Mouse (Mus musculus) R1 (cell line): Measurements from ENCODE around the gene Nploc4.
"Not testable (repeated sequence)": the region's sequence is repeated elsewhere in the genome, so short reads cannot be mapped to it uniquely, and the experiment has no call there.

Source experiments
- DNase-seq: peaks from one replicate; pipeline ENCODE4 v3.0.0-alpha.2; 2018; ENCODE audit warnings: low read depth, low spot score

The Nploc4 gene

DNA sequence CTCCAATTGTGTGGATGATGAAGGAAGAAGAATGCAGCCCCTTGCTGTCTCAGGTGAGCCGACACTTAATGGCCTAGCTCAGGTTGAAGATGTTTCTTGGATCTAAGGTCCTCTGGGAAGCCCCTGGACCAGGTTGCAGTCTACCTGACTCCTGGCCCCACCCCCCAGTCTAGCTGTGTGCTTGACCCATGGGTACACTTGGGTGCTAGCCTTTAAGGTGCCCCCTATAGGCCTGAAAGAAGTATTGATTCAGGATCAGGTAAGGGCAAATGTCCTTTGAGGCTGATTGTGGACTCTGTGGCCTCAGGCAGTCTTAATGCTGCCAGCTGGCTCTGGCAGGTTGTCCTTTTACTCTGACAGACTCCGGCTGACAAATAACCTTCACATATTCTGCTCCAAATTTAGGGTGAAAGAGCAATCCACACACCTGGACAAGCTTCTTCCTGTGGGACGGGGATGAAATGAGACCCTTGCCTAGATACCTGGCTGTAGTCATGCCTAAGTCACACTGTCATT lies 5.3 kb upstream of the Nploc4 start:
- no peak for DNase-seq

DNA sequence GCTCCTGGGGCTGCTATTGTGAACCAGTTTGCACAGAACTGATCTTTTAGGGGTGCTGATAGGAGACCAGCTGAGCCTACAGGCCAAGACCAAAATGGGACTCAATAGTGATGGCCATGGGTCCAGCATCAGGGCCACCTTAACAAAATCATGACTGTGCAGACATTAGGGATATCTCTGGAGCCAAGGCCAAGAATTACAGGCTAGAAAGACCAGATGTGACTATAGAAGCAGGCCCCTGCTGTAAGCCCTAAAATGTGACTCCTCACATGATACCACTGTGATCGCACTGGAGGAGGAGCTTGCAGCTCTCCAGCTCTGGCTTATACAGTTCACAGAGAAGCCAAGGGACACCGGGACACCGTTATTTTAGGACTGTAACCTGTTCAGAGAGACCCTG lies 4.8 kb upstream of the Nploc4 start, which contains the start of gene Tspan10:
Tspan10 (plus strand) TSS at position 301 of the 400 bp plus-strand sequence.
- no peak for DNase-seq

DNA sequence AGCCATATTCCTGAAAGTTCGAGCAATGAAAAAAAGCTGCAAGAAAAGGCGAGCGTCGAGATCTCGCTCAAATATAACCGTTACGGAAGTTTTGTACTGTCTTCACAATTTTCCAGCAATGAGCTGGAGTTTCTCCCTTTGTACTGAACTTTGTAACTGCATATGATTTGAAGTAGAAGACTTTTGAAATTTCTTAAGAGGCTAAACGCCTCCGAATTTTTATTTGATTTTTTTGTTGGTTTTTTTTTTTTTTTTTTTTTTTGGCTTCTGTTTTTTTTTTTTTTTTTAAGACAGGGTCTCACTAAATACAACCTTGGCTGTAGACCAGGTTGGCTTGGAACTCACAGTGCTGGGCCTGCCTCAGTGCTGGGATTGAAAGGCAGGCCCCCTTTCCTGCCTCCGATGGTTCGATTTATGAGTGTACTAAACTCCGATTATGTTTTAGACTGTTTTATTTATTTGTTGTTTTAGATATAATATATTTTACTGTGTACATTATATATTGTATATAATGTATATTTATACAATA lies 413 bp upstream of the Nploc4 start:
- DNase-seq = no peak

- no peak for DNase-seq
These were observed 10.8 kb downstream of the Nploc4 start for GRCm38 (mm10) chr11:120426727-120427126.

GRCm38 (mm10) chr11:120423569-120424295 lies 13.8 kb downstream of the Nploc4 start:
- peak; percentile 89 for DNase-seq

DNA sequence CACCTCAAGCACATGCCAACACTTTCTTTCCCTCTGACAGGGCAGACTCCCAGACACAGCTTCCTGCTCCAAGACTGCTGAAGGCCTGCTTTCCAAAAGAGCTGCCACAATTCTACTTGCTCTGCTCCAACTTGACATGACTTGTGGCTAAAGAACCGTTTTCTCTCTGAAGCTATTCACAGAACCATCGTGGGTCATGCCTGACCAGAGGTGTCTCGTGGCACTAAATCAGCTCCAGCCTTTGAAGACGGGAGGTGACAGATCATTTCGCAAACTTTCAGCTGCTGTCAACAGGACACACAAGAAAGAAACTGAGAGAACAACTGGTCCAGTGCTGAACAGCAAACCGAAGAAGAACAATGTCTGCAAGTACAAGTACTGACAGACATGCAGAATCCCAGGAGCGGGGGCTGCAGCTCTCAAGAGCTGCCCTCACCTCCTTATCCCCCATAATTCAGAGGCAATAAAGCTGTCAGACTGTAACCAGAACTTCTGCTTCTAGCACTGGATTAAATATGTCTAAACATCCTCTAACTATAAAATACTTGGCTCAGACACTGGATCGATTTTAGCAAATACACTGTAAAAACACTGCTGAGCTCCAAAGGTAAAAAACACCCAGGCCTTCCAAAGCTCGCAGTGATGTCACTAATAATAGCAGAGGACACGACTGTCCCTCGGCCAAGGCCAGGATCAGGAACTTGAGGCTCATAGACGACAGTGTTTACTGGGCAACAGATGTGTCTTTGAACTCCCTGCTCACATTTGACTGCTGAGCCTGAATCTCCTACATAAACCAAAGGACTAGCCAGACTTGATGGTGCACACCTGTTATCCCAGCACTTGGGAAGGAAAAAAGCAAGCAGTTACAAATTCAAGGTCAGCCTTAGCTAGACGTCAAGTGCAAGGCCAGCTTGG lies 14.6 kb downstream of the Nploc4 start:
- DNase-seq = no peak

- no peak for DNase-seq
These were observed 18.9 kb downstream of the Nploc4 start for GRCm38 (mm10) chr11:120418592-120418991.

DNA sequence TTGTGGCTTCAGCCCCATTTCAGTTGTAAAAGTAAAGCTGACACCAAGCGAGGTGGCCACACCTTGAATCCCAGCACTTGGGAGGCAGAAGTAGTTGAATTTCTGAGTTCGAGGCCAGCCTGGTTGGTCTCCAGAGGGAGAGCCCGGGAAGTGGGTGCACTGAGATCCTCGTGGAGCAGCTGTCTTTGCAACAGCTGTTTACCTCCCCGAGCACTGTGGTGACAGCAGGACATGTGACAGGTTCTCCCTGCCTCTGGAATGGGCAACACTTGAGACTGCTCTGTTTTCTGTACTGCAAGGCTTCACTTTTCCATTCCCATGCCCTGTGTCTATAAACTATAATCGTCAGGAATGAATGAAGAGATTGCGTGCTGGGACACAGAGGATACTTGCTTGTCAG lies 19.7 kb downstream of the Nploc4 start:
- DNase-seq = no peak

DNA sequence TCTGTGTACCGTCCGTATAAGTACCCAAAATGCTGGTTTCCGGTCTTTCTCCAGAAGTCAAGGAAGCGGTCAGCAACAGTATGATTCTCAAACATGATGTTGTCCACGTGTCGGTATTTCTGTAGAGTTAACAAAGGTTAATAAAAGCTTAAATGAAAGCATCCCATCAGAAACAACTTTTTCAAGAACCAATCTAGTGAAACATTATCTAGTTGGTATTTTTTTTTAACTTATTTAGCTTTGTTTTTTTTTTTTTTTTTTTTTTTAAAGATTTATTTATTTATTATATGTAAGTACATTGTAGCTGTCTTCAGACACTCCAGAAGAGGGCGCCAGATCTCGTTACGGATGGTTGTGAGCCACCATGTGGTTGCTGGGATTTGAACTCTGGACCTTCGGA lies 23.9 kb downstream of the Nploc4 start:
- DNase-seq = not testable (repeated sequence)

DNA sequence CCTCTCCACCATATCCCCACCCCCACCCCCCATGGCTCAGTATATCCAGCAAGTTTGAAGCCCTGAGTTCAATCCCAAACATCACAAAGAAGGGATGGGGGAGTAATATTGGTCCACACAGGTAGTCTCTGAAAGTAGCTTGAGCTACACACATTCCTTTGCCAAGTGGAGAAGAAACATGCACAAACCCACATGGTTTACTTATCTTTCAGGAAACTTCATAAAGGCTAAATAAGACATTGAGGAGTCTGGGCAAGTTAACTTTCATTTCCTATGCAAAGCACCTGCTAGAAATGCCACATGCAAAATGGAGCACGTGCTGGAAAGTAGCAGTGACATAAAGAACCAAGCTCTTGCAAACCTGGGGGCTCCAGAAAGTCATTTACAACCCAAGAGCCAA lies 31.1 kb downstream of the Nploc4 start:
- no peak for DNase-seq

DNA sequence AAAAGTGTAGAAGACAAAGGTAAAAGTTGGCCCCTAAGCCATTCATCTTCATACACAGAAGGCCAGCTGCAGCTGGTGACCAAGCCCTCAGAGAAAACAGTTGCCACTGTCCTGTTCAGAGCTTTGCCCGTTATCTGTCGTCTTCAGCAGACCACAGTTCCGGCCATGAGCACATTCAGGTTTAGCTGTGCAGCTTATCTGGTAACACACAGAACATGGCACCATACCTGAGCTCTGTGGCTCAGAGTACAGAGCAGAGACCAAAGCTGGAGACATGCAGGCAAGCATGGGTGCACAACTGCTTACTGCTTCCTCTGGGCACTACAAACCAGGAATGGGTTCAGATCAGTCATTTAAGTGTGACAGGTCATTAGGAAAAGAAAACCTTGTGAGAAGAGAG lies 31.6 kb downstream of the Nploc4 start:
- DNase-seq = no peak

- DNase-seq = no peak
These were observed 32.7 kb downstream of the Nploc4 start for GRCm38 (mm10) chr11:120404814-120405213.

- no peak for DNase-seq
These were observed 38.2 kb downstream of the Nploc4 start for GRCm38 (mm10) chr11:120399319-120399718.

GRCm38 (mm10) chr11:120397602-120398001 lies 39.9 kb downstream of the Nploc4 start:
- DNase-seq = no peak

- DNase-seq = no peak
These were observed 41.8 kb downstream of the Nploc4 start for GRCm38 (mm10) chr11:120395661-120396060.

GRCm38 (mm10) chr11:120388580-120388979 lies 48.9 kb downstream of the Nploc4 start:
- no peak for DNase-seq

GRCm38 (mm10) chr11:120387157-120387556 lies 50.4 kb downstream of the Nploc4 start:
- DNase-seq = peak; percentile 45

DNA sequence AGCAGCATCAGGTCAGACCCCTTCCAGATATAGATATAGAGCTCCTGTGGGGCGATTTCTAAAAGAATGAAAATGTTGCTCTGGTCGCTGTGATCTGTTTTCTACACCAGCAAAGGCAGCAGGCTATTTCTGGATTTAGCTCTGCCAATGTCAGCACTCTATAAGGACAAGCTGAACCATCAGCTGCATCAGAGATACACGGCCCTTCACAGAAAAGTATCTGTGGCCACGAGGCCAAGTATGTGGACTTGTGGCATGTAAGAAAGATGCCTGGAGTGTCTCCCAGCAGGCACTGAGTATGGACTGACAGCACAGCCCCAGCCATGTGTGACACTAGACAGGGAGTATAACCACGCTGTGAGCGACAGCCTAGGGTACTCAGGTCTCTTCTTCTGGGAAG lies 50.9 kb downstream of the Nploc4 start:
- DNase-seq = no peak

DNA sequence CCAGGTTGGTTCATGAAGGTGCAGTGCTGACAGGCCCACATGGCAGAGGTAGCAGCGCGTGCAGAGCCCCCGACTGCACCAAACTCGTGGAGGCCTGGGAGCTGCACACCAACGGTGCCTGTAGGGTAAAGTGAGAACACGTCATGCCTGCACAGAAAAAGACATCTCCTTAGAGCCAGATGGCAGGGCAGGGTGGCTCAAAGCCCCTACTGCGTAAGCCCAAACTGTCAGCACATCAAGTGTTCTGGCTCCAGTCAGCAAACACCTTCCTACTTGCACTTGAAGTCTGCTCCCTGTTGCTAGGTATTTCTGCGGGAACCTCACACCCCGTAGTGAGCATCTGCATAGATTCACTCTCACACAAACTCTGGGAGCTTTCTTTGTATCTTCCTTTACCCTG lies 55.0 kb downstream of the Nploc4 start:
- no peak for DNase-seq

DNA sequence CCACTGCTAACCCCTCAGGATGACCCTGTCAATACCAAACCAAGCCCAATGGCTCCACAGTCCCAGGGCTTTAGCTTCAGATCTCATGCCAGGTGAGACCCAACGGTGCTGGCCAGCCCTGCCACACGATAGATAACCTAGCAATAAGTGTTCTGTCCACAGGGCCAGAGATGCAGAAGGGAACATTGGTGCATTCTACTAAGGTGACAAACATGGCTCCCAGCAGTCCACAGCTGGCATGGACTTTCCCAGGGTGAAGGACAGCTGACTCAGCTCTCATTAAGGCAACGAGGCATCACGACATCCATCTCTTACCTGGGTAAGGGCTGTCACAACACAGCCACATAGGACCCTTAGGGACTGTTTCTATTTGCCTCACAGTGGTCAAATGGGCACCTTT lies 56.4 kb downstream of the Nploc4 start:
- no peak for DNase-seq

DNA sequence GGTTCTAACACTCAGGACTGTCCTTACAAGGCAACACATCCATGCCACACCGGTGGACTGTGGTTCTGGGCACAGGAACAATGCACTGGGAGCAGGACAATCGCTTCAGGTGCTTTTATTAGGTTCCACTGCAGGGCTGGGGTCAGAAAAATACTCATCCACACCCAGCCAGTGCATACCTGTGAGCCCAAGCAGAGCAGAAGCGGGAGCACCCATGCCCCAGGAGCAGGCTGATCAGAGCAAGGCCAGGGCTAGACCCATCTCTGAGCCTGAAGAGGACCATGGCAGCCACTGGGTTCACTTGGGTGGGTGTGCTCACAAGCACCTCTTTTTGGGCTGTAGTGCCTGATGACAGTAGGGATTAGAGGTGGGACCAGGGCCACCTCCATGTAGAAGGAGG lies 57.2 kb downstream of the Nploc4 start:
- no peak for DNase-seq
